Mouse (Mus musculus) liver, adult (tissue): Measurements from ENCODE around the gene Crls1.

Experiments
- GATA4 ChIP-seq: IDR thresholded peaks from 2 replicates; pipeline ENCODE4 v1.6.1; 2014; ENCODE audit warnings: mild to moderate bottlenecking, low read length; ENCODE audit not compliant: insufficient replicate concordance

Gene Crls1

GRCm38 (mm10) chr2:132846407-132847358 is at the start of gene Crls1:
TSS of gene Crls1 (plus strand) at chr2:132846666.
- TF ChIP-seq GATA4, result peak; percentile 17; the same call in 1 of the 2 replicates

GRCm38 (mm10) chr2:132802976-132803375 is 43.5 kb upstream of the Crls1 start:
- no peak for TF ChIP-seq GATA4

- peak; percentile 18; the same call in 1 of the 2 replicates for TF ChIP-seq GATA4
These were observed 30.7 kb upstream of the Crls1 start, which contains the start of the genes Trmt6 and Mcm8 for GRCm38 (mm10) chr2:132815608-132816314. TSS of gene Trmt6 (minus strand) at chr2:132816055. TSS of gene Mcm8 (plus strand) at chr2:132816141.

GRCm38 (mm10) chr2:132841071-132841470 is 5.4 kb upstream of the Crls1 start:
- TF ChIP-seq GATA4, result no peak

- TF ChIP-seq GATA4, result peak; percentile 14; the same call in 1 of the 2 replicates
These were observed 1.1 kb downstream of the Crls1 start for GRCm38 (mm10) chr2:132847581-132847980.

- no peak for TF ChIP-seq GATA4
These were observed 1.9 kb downstream of the Crls1 start for GRCm38 (mm10) chr2:132848361-132848760.

- no peak for TF ChIP-seq GATA4
These were observed 2.7 kb downstream of the Crls1 start for GRCm38 (mm10) chr2:132849141-132849540.

- no peak for TF ChIP-seq GATA4
These were observed 6.6 kb downstream of the Crls1 start for GRCm38 (mm10) chr2:132853051-132853450.

GRCm38 (mm10) chr2:132856333-132856732 is 9.9 kb downstream of the Crls1 start:
- no peak for TF ChIP-seq GATA4

- TF ChIP-seq GATA4, result no peak
These were observed 14.0 kb downstream of the Crls1 start for GRCm38 (mm10) chr2:132860435-132860834.

- TF ChIP-seq GATA4, result no peak
These were observed 15.0 kb downstream of the Crls1 start for GRCm38 (mm10) chr2:132861456-132861855.

GRCm38 (mm10) chr2:132863325-132863724 is 16.9 kb downstream of the Crls1 start:
- TF ChIP-seq GATA4, result no peak

- no peak for TF ChIP-seq GATA4
These were observed 21.1 kb downstream of the Crls1 start for GRCm38 (mm10) chr2:132867521-132867920.

GRCm38 (mm10) chr2:132869682-132870081 is 23.2 kb downstream of the Crls1 start:
- no peak for TF ChIP-seq GATA4

- TF ChIP-seq GATA4, result no peak
These were observed 23.8 kb downstream of the Crls1 start for GRCm38 (mm10) chr2:132870286-132870685.

GRCm38 (mm10) chr2:132871663-132872062 is 25.2 kb downstream of the Crls1 start:
- TF ChIP-seq GATA4, result no peak

- TF ChIP-seq GATA4, result no peak
These were observed 27.3 kb downstream of the Crls1 start for GRCm38 (mm10) chr2:132873657-132874326.
